Comparison of ENCODE assay signal across 9 mouse cellular contexts in the genomic region with DNA sequence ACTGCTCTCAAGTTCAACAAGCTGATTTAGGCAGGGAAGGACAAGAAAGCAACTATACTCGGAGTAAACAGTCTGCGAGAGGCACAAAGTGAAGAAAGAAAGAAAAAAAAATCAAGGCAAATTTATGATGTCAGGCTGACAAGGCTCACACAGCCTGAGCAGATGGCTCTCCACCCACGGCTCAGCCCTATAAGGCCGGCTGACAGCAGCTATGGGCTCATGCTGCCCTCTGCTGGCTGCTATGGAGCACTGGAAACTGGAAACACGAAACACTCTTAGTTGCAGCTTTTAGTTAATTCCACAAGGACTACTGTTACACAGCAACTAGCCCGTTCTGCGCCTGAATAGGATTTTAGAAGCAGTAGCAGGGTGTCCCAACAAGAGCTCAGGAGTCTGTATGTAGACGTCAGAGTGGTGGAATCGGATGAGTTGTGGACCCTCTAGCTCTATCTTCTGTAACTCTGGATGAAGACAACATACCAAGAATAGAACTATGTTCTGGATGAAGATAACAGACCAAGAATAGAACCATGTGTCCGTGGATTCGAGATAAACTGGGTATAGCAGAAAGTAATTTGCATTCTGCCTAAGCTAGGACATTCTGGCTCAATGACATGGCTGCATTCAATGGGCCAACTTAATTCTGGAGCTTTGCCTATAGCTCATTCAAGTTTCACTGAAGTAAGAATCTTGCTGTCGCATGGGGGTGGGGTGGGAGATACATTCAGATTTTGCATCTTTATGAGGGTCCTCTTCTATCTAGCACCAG. TPM values are rescaled to one million over a fixed set of nuclear protein-coding genes. Genes with fewer than 3 reads are reported as not detected.
DNase-seq lines count a peak whose midpoint lies in the region; ATAC-seq lines count a peak whose summit lies in the region.
"Had no signal": no experiment of that assay in that cellular context is flagged by ENCODE, and none has a peak within 500 bp of the region (broad histone marks: within the 10 kb centered on the region; RNA-seq: fewer than 3 reads in every experiment).

No protein-coding gene starts in this region.

- 32% methylated on average over 12 of the region's 12 CpGs for WGBS in limb, embryonic 10.5 days
- WGBS in midbrain, embryonic 12.5 days: 27% methylated on average over 12 of the region's 12 CpGs

- H3K27ac ChIP-seq in limb, embryonic 10.5 days: no peak overlapping the region
- H3K27ac ChIP-seq in midbrain, embryonic 12.5 days (replicated peaks): no peak overlapping the region

- peak; percentile 92 for ATAC-seq in granulocyte monocyte progenitor cell, adult 5-6 weeks (replicated peaks; ENCODE audit: poor library complexity, severe bottlenecking)
- peak; percentile 87 for ATAC-seq in midbrain, embryonic 12.5 days (ENCODE audit: low FRiP score, low read depth)

- H3K9ac ChIP-seq in midbrain, embryonic 12.5 days (replicated peaks): no peak overlapping the region

- 0 out of 2 replicates have a peak, but pooled peaks cover 2% of the 10 kb centered on the region for H3K4me1 ChIP-seq in limb, embryonic 10.5 days
- H3K4me1 ChIP-seq in midbrain, embryonic 12.5 days: no peaks in the 10 kb centered on the region

- no peak overlapping the region for H3K4me2 ChIP-seq in midbrain, embryonic 12.5 days (replicated peaks)

- no peaks in the 10 kb centered on the region for H3K9me3 ChIP-seq in limb, embryonic 10.5 days (replicated peaks)
- no peaks in the 10 kb centered on the region for H3K9me3 ChIP-seq in midbrain, embryonic 12.5 days

- peak; percentile 59 for DNase-seq in A20 (ENCODE audit: low read depth, low spot score)
- peak; percentile 67 for DNase-seq in adrenal gland, adult 2 months
- DNase-seq in embryo, embryonic 9.5 days (ENCODE audit: extremely low spot score): peak; percentile 53
- DNase-seq in kidney, adult 11 months: peak; percentile 17
- peak; percentile 84 for DNase-seq in limb, embryonic 10.5 days (ENCODE audit: low spot score)
- DNase-seq in spleen, postnatal 36 days (ENCODE audit: low spot score in 2 of 2): peak; percentile 19 to 37

- H3K27me3 ChIP-seq in limb, embryonic 10.5 days (ENCODE audit: low read depth, poor library complexity, severe bottlenecking): no peaks in the 10 kb centered on the region
- no peaks in the 10 kb centered on the region for H3K27me3 ChIP-seq in midbrain, embryonic 12.5 days

- H3K4me3 ChIP-seq in limb, embryonic 10.5 days: no peak overlapping the region
- H3K4me3 ChIP-seq in midbrain, embryonic 12.5 days: no peak overlapping the region
- H3K4me3 ChIP-seq: erythroblast, embryonic 14.5 days had no signal

- H3K36me3 ChIP-seq in limb, embryonic 10.5 days: no peaks in the 10 kb centered on the region
- peaks cover 8% of the 10 kb centered on the region for H3K36me3 ChIP-seq in midbrain, embryonic 12.5 days

RNA-seq across cellular contexts. Expression of a gene that starts 22.5 kb away (rescaled TPM):
- total RNA-seq in adrenal gland, adult 2 months (2021): 10 to 100 TPM; 43.0 to 49.0 TPM
- polyA plus RNA-seq in adrenal gland, adult 2 months (2012; rRNA removed): 2.6 and 2.9 TPM in 2 replicates
- 21.6 and 34.0 TPM in 2 replicates for total RNA-seq in granulocyte monocyte progenitor cell, adult 5-6 weeks (2014; fragmentation: Nextera tagmentation)
- 40.0 and 54.7 TPM in 2 replicates for total RNA-seq in granulocyte monocyte progenitor cell, adult 5-6 weeks (2017)
- polyA plus RNA-seq in limb, embryonic 10.5 days (2016; fragmentation: Nextera tagmentation; extraction: Ambion mirVana): 70.7 and 80.4 TPM in 2 replicates
- polyA plus RNA-seq in midbrain, embryonic 12.5 days (2016; fragmentation: Nextera tagmentation; extraction: Ambion mirVana): 47.0 and 47.7 TPM in 2 replicates

RNA-seq across cellular contexts. Expression of a gene that starts 26.9 kb away (rescaled TPM):
- 100 to 1,000 TPM; 315 to 398 TPM for total RNA-seq in adrenal gland, adult 2 months (2021)
- 96.6 and 110 TPM in 2 replicates for polyA plus RNA-seq in adrenal gland, adult 2 months (2012; rRNA removed)
- 148 and 158 TPM in 2 replicates for total RNA-seq in granulocyte monocyte progenitor cell, adult 5-6 weeks (2014; fragmentation: Nextera tagmentation)
- total RNA-seq in granulocyte monocyte progenitor cell, adult 5-6 weeks (2017): 142 and 149 TPM in 2 replicates
- 231 and 240 TPM in 2 replicates for polyA plus RNA-seq in limb, embryonic 10.5 days (2016; fragmentation: Nextera tagmentation; extraction: Ambion mirVana)
- 163 and 168 TPM in 2 replicates for polyA plus RNA-seq in midbrain, embryonic 12.5 days (2016; fragmentation: Nextera tagmentation; extraction: Ambion mirVana)

Comparison
In these comparisons a context has a peak if more than half of its experiments do, and no peak if none do; other contexts are left out.
1. DNase-seq: peak in every context shown above with its lines; median percentile 84 in limb, embryonic 10.5 days; 67 in adrenal gland, adult 2 months; 59 in A20; 53 in embryo, embryonic 9.5 days; 28 in spleen, postnatal 36 days; 17 in kidney, adult 11 months.
2. RNA of a gene that starts 22.5 kb away (polyA plus RNA-seq): 70.7 to 80.4 TPM in limb, embryonic 10.5 days and 47.0 to 47.7 TPM in midbrain, embryonic 12.5 days; 2.6 to 2.9 TPM in adrenal gland, adult 2 months; every median in the first group is over 10 times any median in the second.